Mouse (Mus musculus) hindbrain, embryonic 15.5 days (tissue): Measurements from ENCODE around the gene Neurl1a. TPM values are rescaled to one million over a fixed set of nuclear protein-coding genes. Genes with fewer than 3 reads are reported as not detected.

Experiments used
- ATAC-seq: fragments of 200-750 bp; cut with Nextera tagmentation; 2 replicates; pipeline ENCODE4 v1.8.0; 2017; ENCODE audit warnings: low read depth, moderate number of reproducible peaks, moderate TSS enrichment; ENCODE audit not compliant: low FRiP score
- H3K27ac ChIP-seq: fragments of 300-500 bp; sonication (generic); replicated peaks from 2 replicates; pipeline ENCODE4 v1.5.1; 2015; ENCODE audit warnings: mild to moderate bottlenecking, inconsistent platforms
- H3K27me3 ChIP-seq: fragments of 300-500 bp; sonication (generic); 2 replicates; pipeline ENCODE4 v1.6.1; 2015; ENCODE audit warnings: control low read depth, inconsistent platforms
- H3K36me3 ChIP-seq: fragments of 300-500 bp; sonication (generic); 2 replicates; pipeline ENCODE4 v1.6.1; 2015; ENCODE audit warnings: control low read depth, inconsistent platforms
- H3K4me1 ChIP-seq: fragments of 300-500 bp; sonication (generic); replicated peaks from 2 replicates; pipeline ENCODE4 v1.6.1; 2015; ENCODE audit warnings: control low read depth, inconsistent platforms
- H3K4me2 ChIP-seq: fragments of 300-500 bp; sonication (generic); 2 replicates; pipeline ENCODE4 v1.6.1; 2015; ENCODE audit warnings: moderate library complexity, mild to moderate bottlenecking, inconsistent platforms
- H3K4me3 ChIP-seq: fragments of 300-500 bp; sonication (generic); 2 replicates; pipeline ENCODE4 v1.5.1; 2015; ENCODE audit warnings: mild to moderate bottlenecking, inconsistent platforms
- H3K9ac ChIP-seq: fragments of 300-500 bp; sonication (generic); 2 replicates; pipeline ENCODE4 v1.6.1; 2015; ENCODE audit warnings: inconsistent platforms
- H3K9me3 ChIP-seq: fragments of 300-500 bp; sonication (generic); 2 replicates; pipeline ENCODE4 v1.6.1; 2016; ENCODE audit warnings: control low read depth, inconsistent platforms
- WGBS: fragments of 180-500 bp; shearing (Covaris S2); methylation state at CpG from one replicate; pipeline ENCODE4 v1.1.7; 2015; 5-methylcytosine and 5-hydroxymethylcytosine counted together
- microRNA-seq: library from miRNA; unstranded; fragments of <30 nt; microRNA quantifications from one replicate; pipeline ENCODE4, GENCODE M21; 2016
- polyA plus RNA-seq: library from polyadenylated mRNA; unstranded; fragments of >200 nt; fragmentation: Nextera tagmentation; extraction: Ambion mirVana; gene quantifications from 2 replicates; pipeline ENCODE4 v1.2.1, GENCODE M21; 2015

Neurl1a gene
- polyA plus RNA-seq, 1 experiment from 2014 or later = 17.9 TPM

- no peaks in the 10 kb centered on the region for H3K27me3 ChIP-seq
- H3K9ac ChIP-seq = no peak overlapping the region
- ATAC-seq = no peak
- H3K4me1 ChIP-seq = peaks cover 20% of the 10 kb centered on the region
- H3K4me2 ChIP-seq = no peak overlapping the region
- H3K36me3 ChIP-seq = no peaks in the 10 kb centered on the region
- H3K4me3 ChIP-seq = no peak overlapping the region
- H3K9me3 ChIP-seq = no peaks in the 10 kb centered on the region
- H3K27ac ChIP-seq = no peak overlapping the region
- WGBS = 85% methylated on average over 10 of the region's 10 CpGs
These were observed 126.8 kb downstream of the Neurl1a start for GRCm38 (mm10) chr19:47305401-47305800.

GRCm38 (mm10) chr19:47306128-47306916, 127.7 kb downstream of the Neurl1a start:
- H3K4me2 ChIP-seq = no peak overlapping the region
- H3K4me1 ChIP-seq = peaks cover 14% of the 10 kb centered on the region
- no peak overlapping the region for H3K4me3 ChIP-seq
- no peak overlapping the region for H3K27ac ChIP-seq
- H3K9me3 ChIP-seq = no peaks in the 10 kb centered on the region
- H3K9ac ChIP-seq = no peak overlapping the region
- 88% methylated on average over 14 of the region's 14 CpGs for WGBS
- no peak for ATAC-seq
- H3K27me3 ChIP-seq = no peaks in the 10 kb centered on the region
- H3K36me3 ChIP-seq = no peaks in the 10 kb centered on the region

GRCm38 (mm10) chr19:47306917-47307315, 128.3 kb downstream of the Neurl1a start:
- no peak overlapping the region for H3K4me2 ChIP-seq
- ATAC-seq = no peak
- WGBS = 91% methylated on average over 8 of the region's 8 CpGs
- no peaks in the 10 kb centered on the region for H3K27me3 ChIP-seq
- H3K4me1 ChIP-seq = peaks cover 8% of the 10 kb centered on the region
- H3K9me3 ChIP-seq = no peaks in the 10 kb centered on the region
- no peak overlapping the region for H3K27ac ChIP-seq
- H3K36me3 ChIP-seq = no peaks in the 10 kb centered on the region
- no peak overlapping the region for H3K4me3 ChIP-seq
- no peak overlapping the region for H3K9ac ChIP-seq

Small RNA genes within 50 kb of the gene (microRNA-seq; reads per million reads assigned to microRNA genes)
- not detected for gene Mir6995

Other genes with a start within 250 kb of the Neurl1a start
- gene Ina, start 164.1 kb upstream of the Neurl1a start, polyA plus RNA-seq = 526 and 612 TPM in 2 replicates
- 74.1 and 81.2 TPM in 2 replicates for gene Nt5c2, start 163.7 kb upstream of the Neurl1a start, polyA plus RNA-seq
- gene Pcgf6, start 127.9 kb upstream of the Neurl1a start, polyA plus RNA-seq = 29.3 and 33.4 TPM in 2 replicates
- 5.8 and 5.9 TPM in 2 replicates for gene Taf5, start 111.1 kb upstream of the Neurl1a start, polyA plus RNA-seq
- 1,548 and 1,861 TPM in 2 replicates for gene Usmg5, start 88.2 kb upstream of the Neurl1a start, polyA plus RNA-seq
- 5.1 and 5.9 TPM in 2 replicates for gene Pdcd11, start 88.1 kb upstream of the Neurl1a start, polyA plus RNA-seq
- gene Calhm2, start 40.5 kb upstream of the Neurl1a start, polyA plus RNA-seq = 1.3 and 1.6 TPM in 2 replicates
- gene Calhm1, start 34.6 kb upstream of the Neurl1a start, polyA plus RNA-seq = not detected in 2 replicates
- gene Calhm3, start 21.1 kb upstream of the Neurl1a start, polyA plus RNA-seq = not detected in 2 replicates